Mouse (Mus musculus) forebrain, embryonic 11.5 days (tissue): Measurements from ENCODE around the gene Olfr52. TPM values are rescaled to one million over a fixed set of nuclear protein-coding genes. Genes with fewer than 3 reads are reported as not detected.

Experiments
- ATAC-seq: fragments of 200-750 bp; cut with Nextera tagmentation; replicated peaks from 2 replicates; pipeline ENCODE4 v1.8.0; 2017; ENCODE audit warnings: moderate TSS enrichment; ENCODE audit not compliant: low FRiP score
- DNase-seq: peaks from one replicate; pipeline ENCODE4 v3.0.0-alpha.2; 2017; ENCODE audit warnings: low spot score
- H3K27ac ChIP-seq: fragments of 300-500 bp; sonication (generic); 2 replicates; pipeline ENCODE4 v1.5.1; 2014; ENCODE audit warnings: low read depth, low read length
- H3K27me3 ChIP-seq: fragments of 300-500 bp; sonication (generic); 2 replicates; pipeline ENCODE4 v1.6.1; 2014; ENCODE audit warnings: mild to moderate bottlenecking, low read length, mixed read lengths; ENCODE audit not compliant: control insufficient read depth, insufficient read depth
- H3K36me3 ChIP-seq: fragments of 300-500 bp; sonication (generic); 2 replicates; pipeline ENCODE4 v1.6.1; 2014; ENCODE audit warnings: mild to moderate bottlenecking, low read length, moderate library complexity, mixed read lengths; ENCODE audit not compliant: control insufficient read depth, insufficient read depth
- H3K4me1 ChIP-seq: fragments of 300-500 bp; sonication (generic); replicated peaks from 2 replicates; pipeline ENCODE4 v1.6.1; 2014; ENCODE audit warnings: low read length, mixed read lengths; ENCODE audit not compliant: control insufficient read depth, insufficient read depth
- H3K4me2 ChIP-seq: fragments of 300-500 bp; sonication (generic); 2 replicates; pipeline ENCODE4 v1.6.1; 2014; ENCODE audit warnings: low read depth, mild to moderate bottlenecking, low read length, moderate library complexity, mixed read lengths; ENCODE audit not compliant: severe bottlenecking
- H3K4me3 ChIP-seq: fragments of 300-500 bp; sonication (generic); 2 replicates; pipeline ENCODE4 v1.5.1; 2014; ENCODE audit warnings: low read depth, low read length
- H3K9ac ChIP-seq: fragments of 300-500 bp; sonication (generic); 2 replicates; pipeline ENCODE4 v1.6.1; 2014; ENCODE audit warnings: low read length
- H3K9me3 ChIP-seq: fragments of 300-500 bp; sonication (generic); 2 replicates; pipeline ENCODE4 v1.6.1; 2016; ENCODE audit warnings: low read length, mixed read lengths; ENCODE audit not compliant: control insufficient read depth
- WGBS: fragments of 180-500 bp; shearing (Covaris S2); extraction: QIAGEN DNeasy Blood & Tissue Kit; methylation state at CpG from one replicate; pipeline ENCODE4 v1.1.7; 2014; 5-methylcytosine and 5-hydroxymethylcytosine counted together
- polyA plus RNA-seq: library from polyadenylated mRNA; unstranded; fragments of >200 nt; fragmentation: Nextera tagmentation; extraction: Ambion mirVana; gene quantifications from 2 replicates; pipeline ENCODE4 v1.2.1, GENCODE M21; 2014

The Olfr52 gene
- polyA plus RNA-seq, 1 experiment from 2014 or later: not detected

DNA sequence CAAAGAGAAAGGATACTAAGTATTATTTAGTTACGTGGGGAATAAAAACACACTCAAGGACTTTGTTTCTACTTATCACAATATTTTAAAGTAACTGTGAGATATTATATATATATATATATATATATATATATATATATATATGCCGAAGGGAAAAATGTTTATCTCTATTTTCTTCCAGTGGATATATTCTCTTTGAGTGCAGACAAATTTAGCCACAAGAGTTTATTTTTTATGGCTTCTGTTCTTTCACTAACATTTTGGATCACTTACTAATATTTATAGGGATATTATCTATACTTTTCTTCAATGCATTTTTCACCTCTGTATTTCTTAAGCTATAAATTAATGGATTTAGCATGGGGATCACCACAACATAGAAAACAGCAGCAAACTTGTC lies 23.7 kb downstream of the Olfr52 start, which contains the start of gene Olfr1042:
Gene Olfr1042, minus strand, starts transcription at position 101 of the 400 bp plus-strand sequence.
- H3K27me3 ChIP-seq: no peaks in the 10 kb centered on the region
- ATAC-seq: no peak
- no peak within 1 kb of the TSS for H3K4me3 ChIP-seq
- WGBS: 92% methylated on average over 2 of the region's 2 CpGs
- no peak for DNase-seq
- no peak within 1 kb of the TSS for H3K27ac ChIP-seq
- no peaks in the 10 kb centered on the region for H3K4me1 ChIP-seq
- no peak within 1 kb of the TSS for H3K9ac ChIP-seq
- H3K9me3 ChIP-seq: no peaks in the 10 kb centered on the region
- H3K4me2 ChIP-seq: no peak within 1 kb of the TSS
- no peaks in the 10 kb centered on the region for H3K36me3 ChIP-seq

DNA sequence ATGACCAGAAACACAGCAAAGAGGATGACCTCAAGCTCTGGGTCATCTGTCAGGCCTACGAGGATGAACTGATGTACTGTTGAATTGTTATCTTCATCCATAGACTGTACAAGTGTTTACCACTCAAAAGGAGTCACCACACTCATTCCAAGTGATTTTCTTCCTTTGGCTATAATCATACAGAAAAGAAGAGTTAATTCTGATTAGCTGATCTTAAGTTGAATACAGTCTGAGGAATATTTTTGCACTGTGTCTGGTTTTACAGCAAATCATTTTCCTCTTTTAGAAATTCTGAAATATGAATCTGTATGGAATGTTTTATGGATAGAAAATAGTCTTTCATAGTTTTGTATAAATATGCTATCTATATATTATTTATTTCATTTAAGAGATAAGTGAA lies 38.9 kb downstream of the Olfr52 start, which contains the start of gene Olfr1040:
Gene Olfr1040, minus strand, starts transcription at position 101 of the 400 bp plus-strand sequence.
- Histone ChIP-seq H3K9ac (no peak within 1 kb of the TSS), H3K27ac (no peak within 1 kb of the TSS), H3K27me3 (no peaks in the 10 kb centered on the region), H3K4me3 (no peak within 1 kb of the TSS), H3K4me2 (no peak within 1 kb of the TSS), H3K4me1 (no peaks in the 10 kb centered on the region), H3K9me3 (no peaks in the 10 kb centered on the region), H3K36me3 (no peaks in the 10 kb centered on the region)
- DNase-seq: no peak
- no peak for ATAC-seq
- WGBS: 83% methylated on average over 1 of the region's 1 CpGs

DNA sequence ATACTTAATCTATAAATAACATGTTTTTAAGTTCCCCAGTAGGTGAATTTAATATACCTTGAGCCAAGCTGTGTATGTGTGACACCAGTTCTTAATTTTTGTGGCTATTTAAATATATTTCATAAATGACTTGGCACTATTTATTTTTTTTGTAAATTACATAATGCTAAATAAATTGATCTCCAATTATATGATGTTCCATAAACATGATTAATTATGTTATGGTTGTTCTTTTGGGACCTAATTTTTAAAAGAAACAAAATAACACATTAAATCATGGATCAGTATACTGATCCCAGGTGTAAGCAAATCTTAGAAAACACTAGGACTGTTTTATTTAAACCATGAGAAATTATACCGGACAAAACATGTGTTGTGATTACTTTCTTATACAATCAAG lies 49.7 kb downstream of the Olfr52 start, which contains the start of gene Olfr1039:
Gene Olfr1039, minus strand, starts transcription at position 101 of the 400 bp plus-strand sequence.
- Histone ChIP-seq H3K4me3 (no peak within 1 kb of the TSS), H3K4me1 (no peaks in the 10 kb centered on the region), H3K9ac (no peak within 1 kb of the TSS), H3K36me3 (no peaks in the 10 kb centered on the region), H3K4me2 (no peak within 1 kb of the TSS), H3K27ac (no peak within 1 kb of the TSS), H3K27me3 (no peaks in the 10 kb centered on the region), H3K9me3 (no peaks in the 10 kb centered on the region)
- DNase-seq: no peak
- 98% methylated on average over 1 of the region's 1 CpGs for whole genome bisulfite sequencing
- ATAC-seq: no peak

Other genes with a start within 250 kb of the Olfr52 start
- gene Olfr1028, start 235.2 kb downstream of the Olfr52 start, polyA plus RNA-seq: not detected in 2 replicates
- not detected in 2 replicates for gene Olfr1029, start 211.8 kb downstream of the Olfr52 start, polyA plus RNA-seq
- not detected in 2 replicates for gene Olfr1030, start 206.4 kb downstream of the Olfr52 start, polyA plus RNA-seq
- gene Olfr1031, start 195.4 kb downstream of the Olfr52 start, polyA plus RNA-seq: not detected in 2 replicates
- gene Olfr1032, start 180.1 kb downstream of the Olfr52 start, polyA plus RNA-seq: not detected in 2 replicates
- not detected in 2 replicates for gene Olfr1033, start 165.1 kb downstream of the Olfr52 start, polyA plus RNA-seq
- gene Olfr1034, start 139.8 kb downstream of the Olfr52 start, polyA plus RNA-seq: not detected in 2 replicates
- not detected in 2 replicates for gene Olfr1036, start 111.7 kb downstream of the Olfr52 start, polyA plus RNA-seq
- not detected in 2 replicates for gene Olfr1037, start 98.3 kb downstream of the Olfr52 start, polyA plus RNA-seq
- gene Olfr1039, start 49.8 kb downstream of the Olfr52 start, polyA plus RNA-seq: not detected in 2 replicates
- gene Olfr1040, start 39.0 kb downstream of the Olfr52 start, polyA plus RNA-seq: not detected in 2 replicates
- gene Olfr1042, start 23.8 kb downstream of the Olfr52 start, polyA plus RNA-seq: not detected in 2 replicates
- not detected in 2 replicates for gene Olfr1043, start 18.2 kb downstream of the Olfr52 start, polyA plus RNA-seq
- gene Olfr1044, start 7.9 kb downstream of the Olfr52 start, polyA plus RNA-seq: not detected in 2 replicates
- not detected in 2 replicates for gene Olfr1045, start 17.3 kb upstream of the Olfr52 start, polyA plus RNA-seq
- gene Olfr1046, start 33.6 kb upstream of the Olfr52 start, polyA plus RNA-seq: not detected in 2 replicates
- gene Olfr1047, start 45.7 kb upstream of the Olfr52 start, polyA plus RNA-seq: not detected in 2 replicates
- not detected in 2 replicates for gene Olfr1048, start 54.6 kb upstream of the Olfr52 start, polyA plus RNA-seq
- gene Olfr1049, start 72.6 kb upstream of the Olfr52 start, polyA plus RNA-seq: not detected in 2 replicates
- gene Olfr1051, start 93.4 kb upstream of the Olfr52 start, polyA plus RNA-seq: not detected in 2 replicates
- gene Olfr1052, start 106.8 kb upstream of the Olfr52 start, polyA plus RNA-seq: not detected in 2 replicates
- not detected in 2 replicates for gene Olfr1053, start 129.6 kb upstream of the Olfr52 start, polyA plus RNA-seq
- not detected in 2 replicates for gene Olfr1054, start 149.8 kb upstream of the Olfr52 start, polyA plus RNA-seq
- not detected in 2 replicates for gene Olfr1055, start 164.6 kb upstream of the Olfr52 start, polyA plus RNA-seq
- not detected in 2 replicates for gene Olfr1056, start 176.8 kb upstream of the Olfr52 start, polyA plus RNA-seq
- not detected in 2 replicates for gene Olfr1057, start 192.7 kb upstream of the Olfr52 start, polyA plus RNA-seq
- not detected in 2 replicates for gene Olfr1058, start 202.9 kb upstream of the Olfr52 start, polyA plus RNA-seq
- gene Olfr1061, start 228.4 kb upstream of the Olfr52 start, polyA plus RNA-seq: not detected in 2 replicates
- not detected in 2 replicates for gene Olfr1062, start 241.1 kb upstream of the Olfr52 start, polyA plus RNA-seq